Mouse (Mus musculus): Measurements from ENCODE around the gene Cdc34.

Cdc34 gene

DNA sequence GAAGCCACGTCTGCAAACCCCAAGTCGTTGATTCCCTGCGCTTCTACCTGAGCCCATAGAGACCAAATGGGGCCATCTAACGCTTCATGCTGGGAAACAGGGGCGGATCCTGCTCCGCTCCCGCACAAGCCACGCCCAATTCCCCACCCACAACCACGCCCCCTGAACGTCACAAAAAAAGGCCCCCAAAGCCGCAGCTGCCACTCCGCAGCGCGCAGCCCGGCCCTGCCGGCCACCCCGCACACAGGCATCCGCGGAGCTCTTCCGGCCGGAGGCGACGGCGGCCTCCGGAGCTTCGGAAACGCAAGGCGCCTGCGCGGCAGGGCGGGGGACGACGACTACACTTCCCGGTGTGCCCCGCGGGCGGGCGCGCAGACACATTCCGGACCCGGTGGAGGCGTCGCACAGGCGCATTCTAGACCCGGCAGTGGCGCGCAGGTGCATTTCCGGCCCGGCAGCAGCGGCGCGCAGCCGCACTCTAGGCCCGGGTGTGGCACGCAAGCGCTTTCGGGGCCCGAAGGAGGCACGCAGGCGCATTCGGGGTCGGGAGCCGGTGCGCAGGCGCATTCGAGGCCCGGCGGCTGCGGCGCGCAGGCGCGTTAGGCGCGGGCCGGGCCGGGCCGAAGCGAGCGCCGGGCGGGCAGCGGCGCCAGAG is at the start of gene Cdc34:
Gene Cdc34 (plus strand): TSS at position 605 of the 655 bp plus-strand sequence.
- DNase-seq (ENCODE audit: low read depth, low spot score) = peak; percentile 97

DNA sequence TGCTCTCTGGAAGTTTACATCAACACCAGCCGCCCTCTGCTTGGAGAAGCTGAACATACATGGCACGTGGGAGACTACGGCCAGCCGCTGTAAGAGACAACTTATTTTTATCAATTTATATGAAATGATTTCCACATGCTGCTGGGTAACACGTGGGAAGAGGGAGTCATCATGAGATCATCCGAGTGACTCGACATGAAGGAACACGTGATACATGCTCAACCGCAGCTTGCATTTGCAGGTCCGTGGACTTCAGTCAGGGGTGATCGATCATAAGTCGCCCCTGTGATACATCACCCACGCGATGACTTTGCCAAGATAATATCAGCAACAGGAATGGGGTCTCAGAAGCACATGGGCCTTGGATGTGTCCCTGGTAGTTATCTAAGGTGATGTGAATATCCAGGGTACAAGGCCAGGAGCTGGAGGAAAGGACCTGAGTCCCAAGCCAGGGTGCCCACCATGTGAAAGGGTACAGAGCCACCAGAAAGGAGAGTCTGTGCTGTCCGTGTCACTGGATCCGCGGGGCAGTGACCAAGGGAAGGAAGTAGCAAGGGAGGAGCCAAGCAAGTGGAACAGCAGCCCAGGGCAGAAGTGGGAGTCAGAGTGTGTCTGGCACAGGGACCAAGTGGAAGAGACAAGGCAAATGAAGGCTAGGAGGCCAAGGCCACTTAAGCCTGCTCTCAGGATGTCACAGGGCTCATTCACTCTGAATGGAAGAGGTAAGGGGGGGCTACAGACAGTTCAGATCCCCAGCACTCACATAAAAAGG is 48.8 kb upstream of the Cdc34 start:
- DNase-seq (ENCODE audit: low read depth, low spot score) = no peak

DNA sequence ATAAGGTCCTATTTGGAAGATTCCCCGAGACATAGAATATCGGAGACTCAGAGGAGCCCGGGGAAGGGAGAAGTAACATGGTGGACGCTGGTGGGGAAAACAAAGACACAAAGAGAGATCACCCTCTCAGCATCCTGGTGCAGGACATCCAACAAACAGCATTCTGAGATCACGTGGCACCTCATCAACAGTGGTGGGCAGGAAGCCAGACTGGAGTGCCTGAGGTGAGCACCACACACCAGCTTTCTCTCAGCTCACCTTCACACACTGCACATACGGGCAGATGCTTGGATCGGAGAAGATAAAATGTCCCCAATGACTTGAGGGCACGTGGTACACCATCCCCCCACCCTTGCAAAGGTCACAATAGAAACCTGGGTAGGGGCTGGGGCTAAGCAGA is 45.7 kb upstream of the Cdc34 start:
- DNase-seq (ENCODE audit: low read depth, low spot score) = no peak

DNA sequence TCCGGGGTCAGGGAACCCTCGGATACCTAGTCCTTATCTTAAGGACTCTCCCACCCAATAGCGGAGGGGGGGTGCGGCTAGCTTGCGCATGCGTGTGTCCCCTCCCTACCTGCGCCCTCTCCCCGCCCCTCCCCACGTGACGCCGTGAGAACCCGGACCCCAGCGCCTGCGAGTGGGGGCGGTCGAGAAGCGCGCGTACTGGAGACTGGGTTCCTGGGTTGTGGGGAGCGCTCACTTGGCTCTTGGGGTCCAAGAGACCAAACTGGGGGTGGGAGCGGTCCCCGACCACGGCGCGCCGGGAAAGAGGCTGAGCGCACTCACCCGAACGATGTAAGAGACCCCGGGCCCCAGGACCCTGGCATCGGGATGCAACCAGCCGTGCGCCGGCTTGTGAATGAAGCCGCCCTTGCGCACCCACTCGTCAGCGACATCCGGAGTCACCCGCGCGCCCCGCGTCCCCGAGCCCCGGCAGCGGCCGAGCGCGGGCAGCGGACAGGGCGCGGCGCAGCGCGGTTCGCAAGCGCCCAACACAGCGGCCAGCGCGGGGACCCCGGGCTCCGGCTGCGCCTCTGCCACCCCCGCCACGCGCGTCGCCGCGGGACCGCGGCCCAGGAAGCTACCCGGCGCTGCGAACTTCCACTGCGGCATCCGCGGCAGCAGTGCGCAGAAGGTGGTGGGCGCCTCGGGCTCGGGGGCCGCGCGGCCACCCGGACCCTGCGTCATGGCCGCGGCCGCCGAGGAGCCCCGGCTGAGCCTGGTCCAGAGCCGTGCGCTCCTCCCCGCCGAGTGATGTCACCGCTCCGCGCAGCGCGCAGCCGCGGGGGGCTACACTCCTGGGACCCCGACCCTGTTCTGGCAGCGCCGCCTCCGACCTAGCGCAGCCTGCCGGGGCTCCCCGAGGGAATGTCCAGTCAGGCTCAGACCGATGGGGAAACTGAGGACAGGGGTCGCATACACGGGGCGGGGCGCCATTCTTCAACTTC is 44.6 kb upstream of the Cdc34 start, which contains the start of gene Shc2:
Gene Shc2 (minus strand): TSS at position 791 of the 983 bp plus-strand sequence.
- no peak for DNase-seq (ENCODE audit: low read depth, low spot score)

DNA sequence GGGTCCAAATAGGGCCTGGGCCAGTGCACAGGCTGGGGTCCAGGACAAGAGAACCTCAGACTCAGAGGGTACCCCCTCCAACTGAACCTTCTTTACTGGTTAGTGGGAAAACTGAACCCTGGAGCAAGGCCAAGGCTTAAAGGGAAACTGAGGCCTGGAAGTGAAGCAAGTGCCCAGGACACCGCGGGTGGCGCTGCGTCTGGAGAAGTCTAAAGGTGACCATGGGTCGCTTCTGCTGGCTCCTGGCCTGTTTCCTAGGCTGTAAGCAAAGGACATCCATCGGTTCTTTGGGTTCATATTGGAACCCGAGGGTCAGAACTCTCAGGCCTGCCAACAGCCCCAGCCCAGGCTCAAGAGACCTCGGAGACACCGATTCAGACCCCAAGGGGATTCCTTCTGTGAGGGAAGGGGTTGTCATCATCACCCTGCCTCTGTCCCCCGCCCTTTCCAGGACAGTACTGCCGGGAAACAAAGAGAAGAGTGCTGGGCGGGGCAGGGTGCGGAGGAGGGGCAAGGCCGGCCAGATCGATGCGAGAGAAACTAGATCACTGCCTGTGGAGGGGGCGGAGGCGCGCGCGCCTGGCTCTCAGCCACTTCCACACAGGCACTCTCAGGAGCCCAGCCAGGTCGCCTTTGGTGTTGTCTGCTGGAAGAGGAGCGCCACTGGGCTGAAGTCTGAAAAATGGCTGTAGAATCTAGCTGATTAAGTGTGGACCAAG is 43.4 kb upstream of the Cdc34 start:
- DNase-seq (ENCODE audit: low read depth, low spot score) = peak; percentile 50

DNA sequence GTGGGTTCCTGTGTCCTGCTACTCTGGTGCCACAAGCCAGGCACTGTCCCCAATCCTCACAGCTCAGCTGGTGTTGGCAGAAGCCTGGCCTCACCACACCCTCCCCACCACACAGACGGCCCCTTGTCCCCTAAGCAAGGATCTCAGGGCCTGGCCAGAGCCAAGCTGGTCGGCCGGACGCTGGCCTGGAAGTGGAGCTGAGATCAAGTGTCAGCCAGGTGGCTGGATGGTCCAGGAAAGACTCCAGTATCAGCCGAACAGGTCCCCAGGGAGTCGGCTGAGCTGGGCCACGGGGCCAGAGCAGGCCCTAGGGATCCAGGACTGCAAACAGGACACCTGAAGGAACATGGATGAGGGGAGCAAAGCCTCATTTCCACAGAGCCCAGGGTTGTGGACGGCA is 36.3 kb upstream of the Cdc34 start, which contains the start of gene Odf3l2:
Gene Odf3l2 (minus strand): TSS at position 28 of the 400 bp plus-strand sequence.
- DNase-seq (ENCODE audit: low read depth, low spot score) = no peak

DNA sequence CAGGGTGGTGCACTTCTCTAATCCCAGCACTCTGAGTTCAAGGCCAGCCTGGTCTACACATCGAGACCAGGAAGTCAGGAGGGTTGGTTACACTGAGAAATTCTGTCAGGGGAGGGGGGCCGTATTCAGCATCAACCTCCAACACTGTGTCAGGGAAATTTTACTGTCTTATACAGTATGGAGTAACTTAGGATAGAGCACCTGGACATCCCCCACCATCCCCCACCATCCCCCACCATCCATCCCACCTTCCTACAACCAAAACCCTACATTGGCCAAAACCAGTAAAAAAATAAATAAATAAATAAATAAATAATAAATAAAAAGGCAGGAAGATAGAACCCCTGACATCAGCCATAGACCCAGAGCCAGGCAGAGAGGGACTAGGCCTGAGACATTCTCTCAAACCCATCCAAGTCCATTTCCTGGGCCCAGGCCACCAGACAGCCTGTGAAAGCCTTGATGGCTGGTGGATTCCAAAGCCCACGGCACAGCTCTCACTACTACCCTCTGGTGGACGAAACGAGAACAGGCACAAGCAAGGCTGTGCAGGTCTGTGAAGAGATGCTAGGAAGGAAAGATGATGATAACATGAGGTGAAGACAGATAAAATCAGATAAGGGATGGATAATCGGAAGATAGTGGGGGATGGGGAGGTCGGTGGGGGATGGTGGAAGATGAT is 32.8 kb upstream of the Cdc34 start:
- no peak for DNase-seq (ENCODE audit: low read depth, low spot score)

DNA sequence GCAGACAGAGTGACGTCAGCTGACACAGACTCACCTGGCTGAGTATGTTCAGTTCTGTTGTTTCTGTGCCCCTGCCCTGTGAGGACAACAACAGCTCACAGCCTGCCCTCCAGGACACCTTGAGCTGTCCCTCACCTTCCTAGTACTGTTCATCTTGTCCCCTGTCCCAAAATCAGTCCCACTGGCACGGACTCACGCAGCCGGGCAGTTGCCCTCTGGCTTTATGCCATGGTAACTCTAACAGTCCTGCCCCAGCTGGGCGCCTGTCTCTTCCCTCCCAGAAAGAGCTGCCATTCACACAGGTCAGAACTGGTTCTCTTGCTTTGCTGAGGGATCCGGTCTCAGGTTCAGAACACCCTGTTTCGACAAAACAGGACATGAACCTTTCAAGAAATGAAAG is 29.2 kb upstream of the Cdc34 start:
- no peak for DNase-seq (ENCODE audit: low read depth, low spot score)

DNA sequence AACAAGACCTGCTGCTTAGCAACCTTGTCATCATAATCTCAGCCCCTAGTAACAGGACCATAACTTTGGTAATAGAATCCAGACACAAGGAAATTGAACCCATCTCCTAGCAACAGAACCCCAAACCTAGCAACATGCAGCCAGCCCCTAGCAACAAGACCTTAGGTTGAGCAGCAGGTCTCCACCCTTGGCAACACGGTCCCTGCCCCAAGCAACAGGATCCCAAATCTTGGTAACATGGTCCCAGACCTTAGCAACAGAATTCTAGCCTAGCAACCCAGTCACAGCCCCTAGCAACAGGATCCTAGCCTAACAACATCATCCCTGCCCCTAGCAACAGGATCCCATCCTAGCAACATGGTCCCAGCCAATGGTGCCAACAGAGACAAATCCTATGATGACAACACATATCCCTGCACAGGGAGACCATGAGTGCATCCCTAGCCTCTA is 27.0 kb upstream of the Cdc34 start:
- no peak for DNase-seq (ENCODE audit: low read depth, low spot score)

DNA sequence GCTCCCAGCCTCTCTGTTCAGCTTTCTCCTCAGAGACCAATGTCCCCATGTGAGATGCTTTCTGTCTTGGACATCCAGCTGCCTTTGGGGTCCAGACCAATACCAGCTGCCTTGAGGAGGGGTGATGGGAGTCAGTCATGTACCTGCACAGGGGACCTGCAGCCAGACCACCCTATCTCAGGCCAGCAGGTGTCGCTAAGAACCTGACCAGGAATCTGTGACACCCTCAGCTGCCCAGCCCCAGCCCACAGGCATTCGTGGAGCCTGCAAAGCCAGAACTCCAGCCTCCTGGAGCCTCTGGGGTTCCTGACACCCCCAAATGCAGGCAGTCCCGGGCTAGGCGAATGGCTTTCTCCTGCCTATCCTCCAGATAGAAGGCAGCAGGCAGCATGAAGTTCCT is 23.2 kb upstream of the Cdc34 start:
- no peak for DNase-seq (ENCODE audit: low read depth, low spot score)

DNA sequence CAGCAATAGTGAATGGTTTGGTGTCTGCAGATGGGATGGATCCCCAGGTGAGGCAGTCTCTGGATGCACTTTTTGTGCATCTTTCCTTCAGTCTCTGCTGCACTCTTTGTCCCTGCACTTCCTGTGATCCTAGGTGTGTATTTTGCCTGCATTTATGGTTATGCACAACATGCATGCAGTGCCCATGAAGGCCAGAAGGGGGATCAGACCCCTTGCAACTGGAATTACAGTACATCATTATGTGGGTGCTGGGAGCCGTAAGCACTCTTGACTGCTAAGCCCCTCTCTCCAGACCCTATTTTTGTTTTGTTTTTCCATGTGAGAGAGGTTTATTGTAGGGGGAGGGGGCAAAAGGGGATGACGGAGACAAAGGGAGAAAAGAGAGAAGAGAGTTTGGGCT is 21.7 kb upstream of the Cdc34 start:
- no peak for DNase-seq (ENCODE audit: low read depth, low spot score)

DNA sequence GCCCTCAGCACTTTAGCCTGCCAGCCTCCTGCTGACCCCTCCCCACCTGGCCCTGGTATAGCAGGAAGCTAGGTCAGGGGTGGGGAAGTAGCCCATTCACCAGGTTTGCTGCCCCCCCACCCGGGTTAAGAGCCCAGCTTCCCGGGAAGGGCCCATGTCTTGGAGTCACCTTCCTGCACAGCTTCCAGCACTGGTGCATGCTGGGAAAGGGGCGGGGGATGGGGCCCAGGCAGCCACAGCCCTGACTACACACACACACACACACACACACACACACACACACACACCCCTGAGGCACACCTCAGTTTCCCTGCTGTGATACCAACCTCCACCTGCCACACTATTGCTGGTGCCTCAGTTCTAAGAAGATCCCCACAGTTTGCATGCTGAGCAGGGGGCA is 20.1 kb upstream of the Cdc34 start:
- no peak for DNase-seq (ENCODE audit: low read depth, low spot score)

DNA sequence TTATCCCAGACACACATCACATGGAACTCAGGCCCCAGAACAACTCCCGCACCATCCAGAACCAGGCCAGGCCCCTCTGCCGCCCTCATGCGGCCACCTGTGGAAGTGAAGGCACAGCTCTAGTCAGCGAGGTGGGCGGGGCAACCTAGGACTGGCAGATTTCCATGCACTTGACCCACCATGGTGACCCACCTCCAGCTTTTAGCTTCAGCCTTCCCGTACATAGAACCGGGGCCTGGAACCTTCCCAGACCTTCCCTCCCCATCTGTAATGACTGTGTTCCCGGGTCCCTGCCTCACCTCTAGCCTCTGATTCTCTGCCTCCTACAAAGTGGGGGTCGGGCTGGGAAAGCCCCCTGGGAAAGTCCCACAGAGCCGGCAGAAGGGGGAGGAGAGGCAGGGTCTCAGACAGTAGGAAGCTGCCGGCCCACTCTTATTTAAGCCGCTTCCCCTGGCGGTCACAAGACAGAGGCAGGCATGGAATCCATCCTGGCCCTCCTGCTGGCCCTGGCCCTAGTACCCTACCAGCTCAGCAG is 17.8 kb upstream of the Cdc34 start, which contains the start of gene Madcam1:
Gene Madcam1 (plus strand): TSS at position 429 of the 535 bp plus-strand sequence.
- DNase-seq (ENCODE audit: low read depth, low spot score) = peak; percentile 79

DNA sequence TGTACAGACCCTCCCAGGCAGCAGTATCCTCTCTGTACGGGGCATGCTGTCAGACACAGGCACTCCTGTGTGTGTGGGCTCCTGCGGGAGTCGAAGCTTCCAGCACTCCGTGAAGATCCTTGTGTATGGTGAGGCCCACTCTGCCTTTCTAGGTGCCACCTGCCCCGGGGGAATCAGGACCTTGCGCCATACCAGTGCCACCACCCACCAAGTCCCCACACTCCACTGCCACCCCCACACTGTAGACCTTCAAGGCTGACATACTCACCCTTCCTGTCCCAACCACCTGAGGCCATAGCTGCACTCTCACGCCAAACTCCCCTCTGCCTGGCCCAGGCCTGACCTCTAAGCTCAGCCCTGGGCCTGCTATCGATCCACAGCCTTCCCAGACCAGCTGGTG is 16.9 kb upstream of the Cdc34 start:
- DNase-seq (ENCODE audit: low read depth, low spot score) = no peak

DNA sequence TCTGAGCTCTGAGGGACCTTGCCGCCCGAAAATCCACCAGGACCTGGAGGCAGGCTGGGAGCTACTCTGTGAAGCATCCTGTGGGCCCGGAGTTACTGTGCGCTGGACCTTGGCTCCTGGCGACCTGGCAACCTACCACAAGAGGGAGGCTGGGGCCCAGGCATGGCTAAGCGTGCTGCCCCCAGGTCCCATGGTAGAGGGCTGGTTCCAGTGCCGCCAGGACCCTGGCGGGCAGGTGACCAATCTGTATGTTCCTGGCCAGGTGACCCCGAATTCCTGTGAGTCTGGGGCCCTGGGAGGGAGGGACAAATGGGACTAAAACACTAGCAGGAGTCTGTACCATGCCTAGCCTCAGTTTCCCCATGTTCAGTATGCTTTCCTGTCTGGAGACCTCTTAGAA is 15.5 kb upstream of the Cdc34 start:
- DNase-seq (ENCODE audit: low read depth, low spot score) = no peak

DNA sequence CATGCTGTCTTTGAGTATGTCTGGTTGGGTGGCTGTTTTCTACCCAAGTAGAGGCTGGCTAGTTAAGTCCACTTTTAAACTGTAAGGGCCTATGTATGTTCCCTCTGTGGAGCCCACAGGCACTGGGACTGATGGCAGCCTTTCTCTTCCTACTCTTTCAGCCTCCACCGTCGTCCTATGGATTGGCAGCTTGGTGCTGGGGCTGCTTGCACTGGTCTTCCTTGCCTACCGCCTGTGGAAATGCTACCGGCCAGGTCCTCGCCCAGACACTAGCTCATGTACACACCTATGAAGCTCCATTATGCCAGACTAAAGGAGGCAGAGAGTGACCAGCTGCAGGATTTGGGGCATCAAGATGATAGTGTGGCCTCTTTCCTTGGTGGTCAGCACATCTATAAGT is 13.9 kb upstream of the Cdc34 start:
- no peak for DNase-seq (ENCODE audit: low read depth, low spot score)

DNA sequence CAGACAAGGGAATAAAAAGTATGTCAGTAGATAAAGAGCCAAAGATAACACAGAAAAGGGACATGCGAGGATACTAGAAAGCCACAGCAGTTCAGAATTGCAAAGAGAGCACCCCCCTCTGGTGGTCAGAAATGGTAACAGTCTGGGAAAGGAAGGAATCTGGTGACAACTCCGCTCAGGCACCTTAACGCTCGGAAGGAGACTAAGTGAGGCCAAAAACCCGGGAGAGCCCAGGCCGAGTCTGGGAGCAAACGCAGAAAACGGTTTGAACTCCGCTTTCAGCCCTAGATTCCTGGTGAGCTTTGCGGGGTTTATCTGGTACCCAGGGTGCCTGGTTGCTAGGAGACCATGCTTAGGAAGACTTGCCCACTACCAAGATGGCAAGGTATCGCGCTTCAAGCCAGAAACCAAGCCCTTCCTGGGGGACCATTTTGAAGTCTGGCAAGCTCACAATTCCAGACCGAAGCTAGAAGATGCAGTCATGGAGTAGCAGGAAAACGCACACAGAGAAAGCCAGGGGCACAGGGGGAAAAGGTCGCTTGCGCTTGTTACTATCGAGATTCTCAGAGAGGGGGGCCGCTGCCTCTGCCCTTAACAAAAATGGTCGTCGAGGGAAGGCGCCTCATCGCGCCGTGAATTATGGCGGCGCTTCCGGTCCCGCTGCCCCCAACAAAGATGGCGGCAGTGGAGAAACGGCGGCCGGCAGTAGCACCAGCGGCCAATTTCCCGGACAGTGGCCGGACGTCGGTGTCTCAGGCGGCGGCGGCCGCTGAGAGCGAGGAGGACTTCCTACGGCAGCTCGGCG is 13.0 kb upstream of the Cdc34 start, which contains the start of gene Tpgs1:
Gene Tpgs1 (plus strand): TSS at position 599 of the 805 bp plus-strand sequence.
- DNase-seq (ENCODE audit: low read depth, low spot score) = peak; percentile 77

DNA sequence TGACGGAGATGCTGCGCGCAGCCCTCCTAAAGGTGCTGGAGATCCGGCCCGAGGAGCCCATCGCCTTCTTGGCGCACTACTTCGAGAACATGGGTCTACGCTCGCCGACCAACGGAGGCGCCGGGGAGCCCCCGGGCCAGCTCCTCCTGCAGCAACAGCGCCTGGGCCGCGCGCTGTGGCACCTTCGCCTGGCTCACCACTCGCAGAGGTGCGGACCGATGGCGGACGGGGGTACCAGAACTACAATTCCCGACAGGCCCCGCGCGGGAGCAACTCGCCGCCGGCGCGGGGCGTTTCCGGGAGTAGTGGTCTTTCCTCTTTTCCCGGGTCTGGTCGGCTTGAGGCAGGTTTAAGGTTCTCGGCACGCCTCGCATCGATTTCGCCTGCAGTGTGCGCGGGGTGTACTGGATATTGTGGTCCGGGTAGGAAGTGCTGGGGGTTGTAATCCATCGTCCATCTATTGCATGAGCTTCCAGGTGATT is 12.4 kb upstream of the Cdc34 start:
- no peak for DNase-seq (ENCODE audit: low read depth, low spot score)
